In genomic region chr14:121730966-121731365, GRCm38 (mm10) we compare ENCODE assay signal across 13 mouse cellular contexts.
DNase-seq lines count a peak whose midpoint lies in the region; ATAC-seq and TF ChIP-seq lines count a peak whose summit lies in the region.
"Had no signal": no experiment of that assay in that cellular context is flagged by ENCODE, and none has a peak within 500 bp of the region (broad histone marks: within the 10 kb centered on the region; RNA-seq: fewer than 3 reads in every experiment).

No protein-coding gene starts in this region.

- ATAC-seq in intestine, embryonic 14.5 days (replicated peaks; ENCODE audit: low FRiP score, low TSS enrichment, low read depth): peak; percentile 41; the same call in 1 of the 2 replicates
- no peak for ATAC-seq in intestine, postnatal 0 days
- peak; percentile 16; the same call in 1 of the 2 replicates for ATAC-seq in liver, embryonic 14.5 days (ENCODE audit: insufficient read depth)
- no peak for ATAC-seq in monocyte, adult 5-6 weeks (replicated peaks; ENCODE audit: insufficient number of reproducible peaks, low FRiP score, low TSS enrichment, poor library complexity, severe bottlenecking)

- no peak overlapping the region for H3K27ac ChIP-seq in intestine, embryonic 14.5 days (ENCODE audit: low read depth)
- H3K27ac ChIP-seq in intestine, postnatal 0 days (ENCODE audit: low read depth, low read length): no peak overlapping the region
- H3K27ac ChIP-seq in liver, embryonic 14.5 days: no peak overlapping the region

- no peak overlapping the region for H3K4me3 ChIP-seq in intestine, embryonic 14.5 days (ENCODE audit: low read depth, low read length)
- no peak overlapping the region for H3K4me3 ChIP-seq in intestine, postnatal 0 days (ENCODE audit: low read depth, low read length)
- H3K4me3 ChIP-seq in liver, embryonic 14.5 days (ENCODE audit: insufficient read depth in 1 of 2, low read depth in 2 of 2, low read length in 2 of 2): no peak overlapping the region
- H3K4me3 ChIP-seq: erythroblast, embryonic 14.5 days had no signal

- TF ChIP-seq EP300 in liver, embryonic 14.5 days (IDR thresholded peaks at IDR 0.05; ENCODE audit: low read depth): no peak

- peaks cover 20% of the 10 kb centered on the region for H3K4me1 ChIP-seq in intestine, embryonic 14.5 days (replicated peaks; ENCODE audit: control insufficient read depth, insufficient read depth, low read length)
- H3K4me1 ChIP-seq in intestine, postnatal 0 days (replicated peaks; ENCODE audit: control insufficient read depth, insufficient read depth, low read length): no peaks in the 10 kb centered on the region
- H3K4me1 ChIP-seq in liver, embryonic 14.5 days (replicated peaks; ENCODE audit: control insufficient read depth in 2 of 2, insufficient read depth in 2 of 2, low read length in 1 of 2): peaks cover 0 to 11% of the 10 kb centered on the region in 2 experiments; a peak in 2 of 4 replicates

- H3K4me2 ChIP-seq in intestine, embryonic 14.5 days (ENCODE audit: low read length): no peak overlapping the region
- H3K4me2 ChIP-seq in intestine, postnatal 0 days (replicated peaks; ENCODE audit: low read depth): no peak overlapping the region
- no peak overlapping the region for H3K4me2 ChIP-seq in liver, embryonic 14.5 days (ENCODE audit: low read depth)

- no peaks in the 10 kb centered on the region for H3K27me3 ChIP-seq in intestine, embryonic 14.5 days (replicated peaks; ENCODE audit: control insufficient read depth, insufficient read depth, low read length)
- H3K27me3 ChIP-seq in intestine, postnatal 0 days (replicated peaks; ENCODE audit: control insufficient read depth, insufficient read depth, low read length): no peaks in the 10 kb centered on the region
- no peaks in the 10 kb centered on the region for H3K27me3 ChIP-seq in liver, embryonic 14.5 days (ENCODE audit: control insufficient read depth, insufficient read depth, low read length)

- no peak for TF ChIP-seq CTCF in intestine, postnatal 0 days (IDR thresholded peaks at IDR 0.05; ENCODE audit: low read depth)
- no peak for TF ChIP-seq CTCF in liver, embryonic 14.5 days (IDR thresholded peaks at IDR 0.05; ENCODE audit: low read depth)

- no peak for DNase-seq in intestine, embryonic 14.5 days (ENCODE audit: low spot score)
- DNase-seq in thymus, postnatal 14 days: peak; percentile 13
- no peak for DNase-seq in thymus, postnatal 0 days (ENCODE audit: low spot score)
- DNase-seq in liver, embryonic 14.5 days (ENCODE audit: low read depth in 3 of 3, low spot score in 3 of 3): no peak
- no peak for DNase-seq in gastrocnemius, postnatal 4 days (ENCODE audit: low spot score in 2 of 2)
- DNase-seq: cerebellum, adult 11-12 months; heart, adult 18-20 months; kidney, postnatal 10 days; lung, adult 18-20 months; lung, postnatal 4 days had no signal

- H3K36me3 ChIP-seq in intestine, embryonic 14.5 days (ENCODE audit: control insufficient read depth, insufficient read depth, low read length): no peaks in the 10 kb centered on the region
- H3K36me3 ChIP-seq in intestine, postnatal 0 days (ENCODE audit: control insufficient read depth, insufficient read depth): no peaks in the 10 kb centered on the region
- H3K36me3 ChIP-seq in liver, embryonic 14.5 days (replicated peaks; ENCODE audit: control insufficient read depth, insufficient read depth, low read depth): no peaks in the 10 kb centered on the region

- no peaks in the 10 kb centered on the region for H3K9me3 ChIP-seq in intestine, embryonic 14.5 days (ENCODE audit: control insufficient read depth, low read length)
- no peaks in the 10 kb centered on the region for H3K9me3 ChIP-seq in intestine, postnatal 0 days (ENCODE audit: control insufficient read depth)
- no peaks in the 10 kb centered on the region for H3K9me3 ChIP-seq in liver, embryonic 14.5 days (ENCODE audit: control insufficient read depth, low read length)

- WGBS in intestine, embryonic 14.5 days: 65% methylated on average over 3 of the region's 3 CpGs
- 48% methylated on average over 3 of the region's 3 CpGs for WGBS in intestine, postnatal 0 days
- 56% methylated on average over 2 of the region's 3 CpGs for WGBS in liver, embryonic 14.5 days (ENCODE audit: insufficient replicate concordance)

- H3K9ac ChIP-seq in intestine, embryonic 14.5 days (ENCODE audit: low read length): no peak overlapping the region
- H3K9ac ChIP-seq in intestine, postnatal 0 days (ENCODE audit: low read depth, low read length): no peak overlapping the region
- no peak overlapping the region for H3K9ac ChIP-seq in liver, embryonic 14.5 days (replicated peaks)

Comparison
In these comparisons a context has a peak if more than half of its experiments do, and no peak if none do; other contexts are left out.
1. ATAC-seq: peak in intestine, embryonic 14.5 days (single experiment) and liver, embryonic 14.5 days (single experiment); none in intestine, postnatal 0 days (single experiment) and monocyte, adult 5-6 weeks (single experiment).